Mouse (Mus musculus): ENCODE results near the gene Ppil3.

Gene Ppil3

DNA sequence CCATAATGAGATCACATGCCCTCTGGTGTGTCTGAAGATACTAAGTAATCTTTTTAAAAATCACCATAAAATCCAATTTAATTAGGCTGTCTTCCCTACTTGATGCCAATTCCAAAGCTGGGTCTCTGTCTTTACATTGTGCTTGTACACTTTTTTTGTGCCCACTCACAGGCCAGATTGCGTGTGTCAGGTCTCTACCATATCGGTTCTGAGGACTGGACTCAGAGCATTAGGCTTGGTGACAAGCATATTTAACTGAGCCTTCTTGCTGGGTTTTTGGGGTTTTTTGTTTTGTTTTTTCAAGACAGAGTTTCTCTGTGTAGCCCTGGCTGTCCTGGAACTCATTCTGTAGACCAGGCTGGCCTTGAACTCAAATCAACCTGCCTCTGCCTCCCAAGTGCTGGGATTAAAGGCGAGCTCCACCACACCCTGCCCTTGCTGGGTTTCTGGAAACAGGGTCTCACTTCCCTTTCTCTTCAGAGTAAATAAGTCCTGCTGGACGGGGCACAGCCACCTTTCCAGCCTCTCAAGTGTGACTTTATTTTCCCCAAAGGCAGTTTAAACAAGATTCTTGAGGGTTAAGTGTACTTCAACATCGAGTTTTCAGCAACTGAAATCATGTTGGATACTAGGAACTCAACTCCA lies 35.6 kb downstream of the Ppil3 start:
- no peak for DNase-seq (ENCODE audit: low spot score)

DNA sequence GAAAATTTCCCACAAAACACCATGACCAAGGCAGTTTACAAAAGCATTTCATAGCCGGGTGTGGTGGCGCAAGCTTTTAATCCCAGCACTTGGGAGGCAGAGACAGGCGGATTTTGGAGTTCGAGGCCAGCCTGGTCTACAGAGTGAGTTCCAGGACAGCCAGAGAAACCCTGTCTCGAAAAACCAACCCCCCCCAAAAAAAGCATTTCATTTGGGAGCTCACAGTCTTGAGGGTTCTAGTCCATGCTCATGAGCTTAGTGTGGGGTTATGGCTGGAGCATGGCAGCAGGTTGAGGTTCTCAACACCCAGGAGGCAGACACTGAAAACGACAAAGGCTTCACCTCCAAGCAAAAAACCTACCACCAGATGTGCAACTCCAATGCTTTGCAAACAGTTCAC lies 37.1 kb downstream of the Ppil3 start:
- DNase-seq (ENCODE audit: low spot score), result no peak

DNA sequence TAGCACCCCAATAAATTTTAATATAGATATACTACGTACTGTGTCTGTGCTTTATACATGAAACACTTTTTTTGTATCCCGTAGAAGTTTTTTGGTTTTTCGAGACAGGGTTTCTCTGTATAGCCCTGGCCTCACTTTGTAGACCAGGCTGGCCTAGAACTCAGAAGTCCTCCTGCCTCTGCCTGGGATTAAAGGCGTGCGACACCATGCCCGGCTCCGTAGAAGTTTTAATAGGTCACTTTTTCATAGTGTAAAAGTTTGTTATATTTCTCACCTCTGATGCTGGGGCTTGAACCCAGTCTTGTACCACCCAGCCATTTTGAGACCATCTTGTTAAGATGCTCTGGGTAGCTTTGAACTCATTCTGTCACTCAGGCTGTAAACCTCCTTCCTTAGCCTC lies 38.0 kb downstream of the Ppil3 start:
- DNase-seq (ENCODE audit: low spot score), result no peak

DNA sequence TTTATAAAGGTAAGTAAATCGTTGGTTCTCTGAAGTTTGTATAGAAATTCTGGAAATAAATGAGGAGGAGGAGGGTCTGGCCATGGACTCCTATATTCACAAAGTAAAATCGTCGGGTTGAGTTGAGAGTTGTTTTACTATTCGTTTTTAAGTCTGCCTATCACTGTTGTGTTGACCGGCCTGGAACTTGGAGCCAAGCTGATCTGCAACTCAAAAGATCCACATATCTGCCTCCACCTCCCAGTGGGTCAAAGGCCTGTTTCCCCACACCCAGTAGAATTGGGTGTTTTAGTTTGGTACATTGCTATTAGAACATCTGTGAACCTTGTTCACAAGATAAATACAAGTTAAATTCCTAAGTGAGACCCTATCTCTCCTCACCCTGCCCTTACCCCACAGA lies 41.5 kb downstream of the Ppil3 start:
- no peak for DNase-seq (ENCODE audit: low spot score)

DNA sequence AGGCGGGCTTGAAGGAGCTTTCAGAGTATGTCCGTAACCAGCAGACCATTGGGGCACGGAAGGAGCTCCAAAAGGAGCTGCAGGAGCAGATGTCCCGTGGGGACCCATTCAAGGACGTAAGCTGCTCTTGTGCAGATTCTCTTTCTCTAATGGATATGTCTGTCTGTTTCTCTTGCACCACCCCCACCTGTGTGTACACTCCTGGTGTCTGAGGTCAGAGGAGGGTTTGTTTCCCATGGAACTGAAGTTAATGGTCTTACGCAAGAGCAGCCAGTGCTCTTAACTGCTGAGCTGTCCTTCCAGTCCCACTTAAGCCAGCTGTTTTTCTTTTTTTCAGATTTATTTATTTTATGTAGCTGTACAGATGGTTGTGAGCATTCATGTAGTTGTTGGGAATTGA lies 43.9 kb downstream of the Ppil3 start:
- DNase-seq (ENCODE audit: low spot score), result no peak

DNA sequence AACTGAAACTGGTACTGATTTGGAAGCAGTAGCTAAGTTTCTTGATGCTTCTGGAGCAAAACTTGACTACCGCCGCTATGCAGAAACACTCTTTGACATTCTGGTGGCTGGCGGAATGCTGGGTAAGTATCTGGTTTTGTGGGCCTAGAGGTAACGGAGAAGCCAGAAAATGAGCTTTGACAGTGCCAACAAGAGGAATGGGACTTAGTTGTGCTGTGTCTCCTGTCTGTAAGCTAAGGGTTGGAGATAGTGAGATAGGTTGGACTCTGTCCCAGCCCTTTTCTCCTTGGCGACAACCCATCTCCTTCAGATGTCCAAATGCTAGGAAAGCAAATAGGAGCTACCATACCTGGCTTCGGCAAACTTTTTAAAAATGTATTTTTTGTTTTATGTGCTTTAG lies 47.6 kb downstream of the Ppil3 start:
- no peak for DNase-seq (ENCODE audit: low spot score)

DNA sequence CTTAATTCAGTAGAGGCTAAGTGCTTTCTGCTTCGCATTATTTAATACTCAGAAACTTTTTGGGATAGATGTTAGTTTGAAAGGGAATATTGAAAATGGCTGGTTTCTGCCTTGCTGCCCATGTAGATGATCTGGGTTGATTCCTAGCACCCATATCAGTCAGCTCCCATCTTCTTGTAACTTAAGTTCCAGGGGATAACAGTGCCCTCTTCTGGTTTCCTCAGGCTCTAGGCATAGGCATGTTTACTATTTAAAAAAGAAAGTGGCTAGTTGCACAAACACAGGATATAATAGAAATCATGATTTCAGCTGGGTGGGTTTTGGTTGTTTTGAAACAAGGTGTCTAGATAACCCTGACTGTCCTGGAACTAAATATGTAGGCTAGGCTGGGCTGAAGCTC lies 49.1 kb downstream of the Ppil3 start:
- DNase-seq (ENCODE audit: low spot score), result no peak

DNA sequence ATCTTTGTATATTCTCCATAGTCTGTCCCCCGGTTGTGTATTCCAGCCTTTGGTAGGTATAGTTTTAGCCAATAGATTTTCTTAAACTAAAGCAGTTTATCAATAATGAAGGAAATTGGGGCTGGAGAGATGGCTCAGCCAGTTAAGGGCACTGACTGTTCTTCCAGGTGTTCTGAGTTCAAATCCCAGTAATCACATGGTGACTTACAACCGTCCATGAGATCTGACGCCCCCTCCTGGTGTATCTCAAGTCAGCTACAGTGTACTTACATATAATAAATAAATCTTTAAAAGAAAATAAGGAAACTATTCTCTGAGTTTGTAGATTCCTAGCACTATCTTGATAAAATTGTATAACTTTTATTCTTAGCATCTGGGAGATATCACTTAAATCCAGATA lies 49.9 kb downstream of the Ppil3 start:
- no peak for DNase-seq (ENCODE audit: low spot score)

DNA sequence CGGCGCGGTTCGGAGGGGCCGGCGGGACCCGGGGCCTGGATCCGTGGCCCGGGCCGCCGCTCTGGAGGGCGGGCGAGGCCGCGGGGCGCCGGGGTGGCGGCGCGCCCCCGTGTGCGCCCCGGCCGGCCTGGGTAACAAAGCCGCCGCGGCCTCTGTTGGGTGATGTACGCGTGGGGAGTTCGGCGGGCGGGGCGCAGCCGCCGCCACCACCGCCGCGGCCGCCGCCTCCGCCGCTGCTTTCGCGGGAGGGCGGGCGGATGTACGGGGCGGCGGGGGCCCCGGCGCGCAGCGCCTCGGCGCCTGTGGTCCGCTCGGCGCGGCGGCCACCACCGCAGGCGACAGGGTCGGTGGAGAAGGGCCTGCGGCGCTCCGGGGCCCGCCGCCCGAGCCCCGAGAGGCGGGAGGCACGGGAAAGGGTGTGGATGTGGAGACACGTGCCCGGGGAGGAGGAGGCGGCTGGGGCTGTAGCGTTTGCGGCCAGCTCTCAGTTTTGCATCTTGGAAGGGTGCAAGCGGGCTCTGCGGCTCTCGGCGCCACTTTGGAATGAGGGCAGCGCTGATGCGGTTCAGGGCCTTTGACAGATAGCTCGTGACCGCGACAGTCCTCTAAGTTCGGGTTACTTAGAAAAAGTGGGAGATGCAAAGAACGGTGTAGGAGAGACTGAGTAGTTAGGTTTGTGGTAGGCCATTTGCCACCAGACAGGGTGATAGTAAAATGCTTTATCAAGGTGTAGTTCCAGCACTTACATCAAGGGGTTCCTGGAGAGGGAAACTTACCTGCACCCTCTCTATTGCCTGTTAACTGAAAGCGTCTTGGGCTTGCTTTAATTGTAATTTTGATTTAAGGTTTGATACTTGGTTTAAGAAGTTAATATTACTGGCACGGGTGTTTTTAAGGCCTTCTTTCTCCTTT lies 51.7 kb downstream of the Ppil3 start:
- DNase-seq (ENCODE audit: low spot score), result peak; percentile 54

DNA sequence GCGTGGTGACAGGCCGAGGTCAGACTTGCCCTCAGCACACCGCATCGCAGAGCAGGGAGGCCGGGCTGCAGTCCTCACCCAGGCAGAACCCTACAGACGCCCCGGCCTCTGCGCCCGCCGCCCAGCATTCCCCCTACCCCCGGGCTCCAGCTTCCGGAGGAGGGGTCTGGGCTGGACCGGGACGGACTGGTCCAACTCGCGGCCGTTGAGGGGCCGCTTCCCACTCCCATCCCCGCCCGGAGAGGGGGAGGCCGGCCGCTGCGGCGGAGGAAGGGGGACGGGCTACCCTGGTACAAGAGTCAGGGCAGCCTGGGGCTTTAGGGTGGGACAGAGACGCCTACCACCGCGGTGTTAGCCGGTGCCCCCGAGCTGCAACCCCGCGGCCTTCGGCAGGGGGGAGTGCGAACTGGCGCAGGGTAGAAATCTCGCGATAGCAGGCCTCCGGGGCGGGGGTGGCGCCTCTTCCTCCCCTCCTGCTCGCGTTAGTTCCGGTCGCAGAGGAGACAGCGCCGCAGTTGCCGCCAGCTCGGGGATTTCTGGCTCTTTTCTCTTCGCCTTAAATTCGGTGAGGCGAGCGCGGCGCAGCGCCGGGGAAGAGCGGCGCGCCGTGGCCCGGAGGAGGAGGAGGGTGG lies 52.5 kb downstream of the Ppil3 start, which contains the start of gene Bzw1:
Bzw1 (plus strand) TSS at position 247 of the 632 bp plus-strand sequence.
- peak; percentile 84 for DNase-seq (ENCODE audit: low spot score)

DNA sequence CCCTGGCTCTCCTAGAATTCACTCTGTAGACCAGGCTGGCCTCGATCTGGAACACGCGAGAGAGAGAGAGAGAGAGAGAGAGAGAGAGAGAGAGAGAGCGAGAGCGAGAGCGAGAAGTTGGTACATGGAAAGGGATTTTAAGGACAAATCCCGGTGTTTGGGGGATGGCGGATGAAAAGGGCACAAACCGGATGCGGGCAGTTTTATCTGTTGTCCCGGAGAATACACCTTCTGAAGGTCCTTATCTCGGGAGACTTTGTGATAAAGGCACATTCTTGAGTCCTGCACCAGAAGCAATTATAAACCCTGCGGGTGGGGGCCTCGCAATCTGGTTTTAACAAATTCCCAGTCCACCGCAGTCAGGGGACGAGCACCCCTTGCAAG lies 53.0 kb downstream of the Ppil3 start:
- no peak for DNase-seq (ENCODE audit: low spot score)

DNA sequence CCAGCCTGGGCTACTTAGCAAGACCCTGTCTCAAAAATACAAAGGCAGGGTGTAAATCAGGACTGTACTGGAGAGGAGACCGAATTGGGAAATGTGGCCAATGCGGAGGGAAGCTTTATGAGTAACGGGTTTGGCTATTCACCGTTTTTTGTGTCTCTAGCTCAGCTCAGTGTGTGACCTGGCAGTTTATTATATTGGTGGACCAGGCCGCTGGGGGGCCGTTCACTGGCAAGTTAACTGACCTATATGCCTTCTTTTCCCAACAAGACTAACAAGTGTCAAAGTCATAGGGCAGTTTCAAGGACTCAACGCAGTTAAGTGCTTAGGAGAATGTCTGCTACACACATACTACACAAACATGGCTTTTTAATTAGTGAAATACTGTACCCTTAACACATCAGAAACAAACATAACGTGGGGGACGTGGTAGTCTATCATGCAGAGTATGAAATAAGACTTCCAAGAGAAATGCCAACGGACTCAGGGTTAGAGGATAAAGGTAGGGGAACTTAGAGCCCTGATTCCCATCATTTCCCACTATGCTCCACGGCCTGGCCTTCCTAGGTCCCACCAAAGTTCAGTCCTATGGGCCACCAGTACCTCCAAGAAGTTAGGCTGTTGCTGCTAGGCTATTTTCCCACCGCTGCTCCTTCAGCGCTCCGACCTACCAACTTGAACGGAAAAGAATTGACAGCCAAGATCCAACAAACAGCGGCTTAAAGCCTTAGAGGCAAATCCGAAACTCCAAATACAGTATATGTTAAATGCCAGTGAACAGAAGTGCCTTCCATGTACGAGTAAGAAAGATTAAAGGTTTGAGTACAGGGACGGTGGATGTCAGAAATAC lies 53.6 kb downstream of the Ppil3 start:
- no peak for DNase-seq (ENCODE audit: low spot score)

DNA sequence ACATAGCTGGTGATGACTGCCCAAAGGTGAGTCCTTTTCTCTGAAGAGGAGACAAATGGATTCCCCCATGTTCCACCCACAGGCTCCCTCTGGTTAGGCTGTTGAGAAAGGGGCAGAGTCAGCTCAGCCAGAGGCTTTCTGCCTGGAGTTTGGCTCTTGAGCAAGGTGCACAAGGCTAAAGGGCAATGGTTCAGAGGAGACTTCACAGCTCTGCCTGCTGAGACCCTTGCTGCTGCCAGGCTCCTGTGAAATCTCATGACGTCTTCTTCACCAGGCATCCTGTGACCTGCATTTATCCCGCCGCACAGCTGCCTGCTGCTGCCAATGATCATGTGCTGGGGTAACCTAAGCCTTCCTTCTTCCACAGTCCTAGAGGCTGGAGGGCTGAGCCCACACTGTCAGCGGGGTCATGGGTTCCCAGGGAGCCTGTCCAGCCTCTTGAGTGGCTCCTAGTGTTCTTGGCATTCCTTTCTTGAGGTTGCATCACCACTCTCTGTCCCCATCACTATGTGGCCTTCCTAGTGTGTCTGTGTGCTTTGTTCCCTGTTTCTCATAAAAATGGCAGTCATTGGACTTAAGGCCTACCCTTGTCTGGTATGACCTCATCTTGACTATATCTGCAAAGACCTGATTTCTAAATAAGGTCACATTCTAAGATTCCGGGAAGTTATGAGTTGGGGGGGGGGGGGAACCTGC lies 62.6 kb downstream of the Ppil3 start:
- DNase-seq (ENCODE audit: low spot score), result no peak
